In the genomic region with DNA sequence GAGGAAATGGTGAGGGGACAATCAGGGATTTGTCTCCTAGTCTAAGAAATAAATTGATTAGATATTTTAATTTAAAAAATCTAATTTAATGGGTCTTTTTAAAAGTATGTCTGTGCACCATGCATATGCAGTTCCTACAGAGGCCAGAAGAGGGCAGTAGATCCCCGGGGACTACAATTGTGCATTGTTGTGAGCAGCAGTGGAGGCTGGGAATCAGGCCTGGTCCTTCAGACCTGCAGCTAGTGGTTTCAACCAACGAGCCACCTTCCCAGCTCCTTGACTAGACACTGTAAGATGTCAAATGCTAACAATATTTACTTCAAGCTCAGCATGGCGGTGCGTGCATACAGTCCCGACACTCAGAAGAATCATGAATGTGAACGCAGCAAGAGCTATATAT, we compare ENCODE assay signal across 11 mouse cellular contexts.
DNase-seq lines count a peak whose midpoint lies in the region; ATAC-seq and TF ChIP-seq lines count a peak whose summit lies in the region.
"Had no signal": no experiment of that assay in that cellular context is flagged by ENCODE, and none has a peak within 500 bp of the region (broad histone marks: within the 10 kb centered on the region; RNA-seq: fewer than 3 reads in every experiment).

No protein-coding gene starts in this region.

- no peaks in the 10 kb centered on the region for H3K36me3 ChIP-seq in kidney, postnatal 0 days (ENCODE audit: insufficient read depth, low read length)
- H3K36me3 ChIP-seq: hindbrain, embryonic 13.5 days had no signal

- intact Hi-C loops in left cerebral cortex, postnatal 36 days (cut with DNase I), result no loop called here

- 97% methylated on average over 6 of the region's 6 CpGs for WGBS in kidney, postnatal 0 days
- 85% methylated on average over 6 of the region's 6 CpGs for WGBS in bone marrow, adult 2 months

- ATAC-seq in kidney, postnatal 0 days (replicated peaks; ENCODE audit: low FRiP score, low read depth), result no peak

- H3K9ac ChIP-seq in kidney, postnatal 0 days (ENCODE audit: low read depth, low read length), result no peak overlapping the region
- H3K9ac ChIP-seq: hindbrain, embryonic 13.5 days had no signal

- peak; percentile 51 for TF ChIP-seq CTCF in kidney, postnatal 0 days (IDR thresholded peaks at IDR 0.05; ENCODE audit: low read depth)
- TF ChIP-seq CTCF in bone marrow, adult 2 months (IDR thresholded peaks at IDR 0.05; ENCODE audit: control insufficient read depth, insufficient read depth, low read length), result 0 out of 2 replicates have a peak, but pooled peaks have one; percentile 21

- TF ChIP-seq POLR2A in bone marrow, adult 2 months (IDR thresholded peaks at IDR 0.05; ENCODE audit: borderline replicate concordance, control insufficient read depth, low read depth, low read length), result no peak

- H3K4me2 ChIP-seq in kidney, postnatal 0 days (ENCODE audit: low read length), result no peak overlapping the region
- H3K4me2 ChIP-seq: hindbrain, embryonic 13.5 days had no signal

- H3K9me3 ChIP-seq in kidney, postnatal 0 days (replicated peaks; ENCODE audit: low read length), result no peaks in the 10 kb centered on the region
- H3K9me3 ChIP-seq: hindbrain, embryonic 13.5 days; limb, embryonic 10.5 days had no signal

- no peak overlapping the region for H3K4me3 ChIP-seq in kidney, postnatal 0 days (replicated peaks; ENCODE audit: low read depth, low read length)
- no peak overlapping the region for H3K4me3 ChIP-seq in bone marrow, adult 2 months (replicated peaks; ENCODE audit: control insufficient read depth, low read depth, low read length)
- H3K4me3 ChIP-seq: hindbrain, embryonic 13.5 days; limb, embryonic 10.5 days; myocyte had no signal

- no peaks in the 10 kb centered on the region for H3K4me1 ChIP-seq in kidney, postnatal 0 days (replicated peaks; ENCODE audit: insufficient read depth, low read length)
- no peaks in the 10 kb centered on the region for H3K4me1 ChIP-seq in bone marrow, adult 2 months (ENCODE audit: control insufficient read depth, insufficient read depth, low read length)
- H3K4me1 ChIP-seq: hindbrain, embryonic 13.5 days had no signal

- H3K27me3 ChIP-seq in kidney, postnatal 0 days (ENCODE audit: insufficient read depth, low read length), result no peaks in the 10 kb centered on the region
- H3K27me3 ChIP-seq: hindbrain, embryonic 13.5 days had no signal

- no peak overlapping the region for H3K27ac ChIP-seq in kidney, postnatal 0 days
- no peak overlapping the region for H3K27ac ChIP-seq in bone marrow, adult 2 months (ENCODE audit: control insufficient read depth, insufficient read depth, low read depth, low read length, poor library complexity)
- H3K27ac ChIP-seq: hindbrain, embryonic 13.5 days; limb, embryonic 10.5 days had no signal

- DNase-seq in kidney, postnatal 0 days (ENCODE audit: low spot score), result no peak
- no peak for DNase-seq in kidney, adult 9 months
- DNase-seq in 3T3-L1 (ENCODE audit: low read depth, low spot score), result peak; percentile 29
- DNase-seq in B cell, adult 2 months, result peak; percentile 36
- DNase-seq in frontal cortex, postnatal 14 days (ENCODE audit: low spot score in 2 of 2), result no peak
- no peak for DNase-seq in left cerebral cortex, postnatal 36 days (ENCODE audit: low spot score in 2 of 2)
- DNase-seq: cerebellum, postnatal 36 days had no signal

Comparison
In these comparisons a context has a peak if more than half of its experiments do, and no peak if none do; other contexts are left out.
1. DNase-seq: peak in 3T3-L1 (single experiment) and B cell, adult 2 months (2 of 2); none in kidney, postnatal 0 days (single experiment), kidney, adult 9 months (single experiment), frontal cortex, postnatal 14 days (0 of 2) and left cerebral cortex, postnatal 36 days (0 of 2).